Mouse (Mus musculus): ENCODE measurements around the gene Padi4. TPM values are rescaled to one million over a fixed set of nuclear protein-coding genes. Genes with fewer than 3 reads are reported as not detected.

Gene Padi4
- 0.61 and 0.87 TPM in 2 replicates for polyA plus RNA-seq (2012; rRNA removed)

- no peak within 1 kb of the TSS for H3K4me3 ChIP-seq (ENCODE audit: control insufficient read depth, low read depth, low read length)
These were observed at the start of gene Padi4 for GRCm38 (mm10) chr4:140774025-140774800. TSS of gene Padi4 (minus strand) at chr4:140774236.

GRCm38 (mm10) chr4:140821988-140822387, 48.0 kb upstream of the Padi4 start:
- TF ChIP-seq POLR2A (IDR thresholded peaks at IDR 0.05; ENCODE audit: control insufficient read depth, low read depth, low read length) (no peak), CTCF (IDR thresholded peaks at IDR 0.05; ENCODE audit: control insufficient read depth, insufficient read depth, insufficient replicate concordance, low read depth, low read length) (no peak)
- H3K27me3 ChIP-seq (ENCODE audit: control insufficient read depth, insufficient read depth, low read length) = no peaks in the 10 kb centered on the region
- no peaks in the 10 kb centered on the region for H3K36me3 ChIP-seq (ENCODE audit: control insufficient read depth, insufficient read depth, low read length)
- H3K4me3 ChIP-seq (ENCODE audit: control insufficient read depth, low read depth, low read length) = no peak overlapping the region
- H3K4me1 ChIP-seq (ENCODE audit: control insufficient read depth, insufficient read depth, low read length) = peaks cover 6% of the 10 kb centered on the region
- H3K27ac ChIP-seq (ENCODE audit: control insufficient read depth, insufficient read depth, low read depth, low read length) = no peak overlapping the region

More at GRCm38 (mm10) chr4:140774025-140774800, at the start of gene Padi4:
- H3K36me3 ChIP-seq (ENCODE audit: control insufficient read depth, insufficient read depth, low read length) = no peaks in the 10 kb centered on the region
- H3K27ac ChIP-seq (ENCODE audit: control insufficient read depth, insufficient read depth, low read depth, low read length) = no peak within 1 kb of the TSS
- no peaks in the 10 kb centered on the region for H3K27me3 ChIP-seq (ENCODE audit: control insufficient read depth, insufficient read depth, low read length)
- no peaks in the 10 kb centered on the region; the same call in 1 of the 2 replicates for H3K4me1 ChIP-seq (ENCODE audit: control insufficient read depth, insufficient read depth, low read length)
- TF ChIP-seq POLR2A (IDR thresholded peaks at IDR 0.05; ENCODE audit: control insufficient read depth, low read depth, low read length) (no peak), CTCF (IDR thresholded peaks at IDR 0.05; ENCODE audit: control insufficient read depth, insufficient read depth, insufficient replicate concordance, low read depth, low read length) (no peak)

GRCm38 (mm10) chr4:140817413-140817812, 43.4 kb upstream of the Padi4 start:
- H3K4me1 ChIP-seq (ENCODE audit: control insufficient read depth, insufficient read depth, low read length) = peaks cover 10% of the 10 kb centered on the region; the same call in 1 of the 2 replicates
- H3K36me3 ChIP-seq (ENCODE audit: control insufficient read depth, insufficient read depth, low read length) = no peaks in the 10 kb centered on the region
- no peak overlapping the region for H3K27ac ChIP-seq (ENCODE audit: control insufficient read depth, insufficient read depth, low read depth, low read length)
- H3K4me3 ChIP-seq (ENCODE audit: control insufficient read depth, low read depth, low read length) = no peak overlapping the region
- H3K27me3 ChIP-seq (ENCODE audit: control insufficient read depth, insufficient read depth, low read length) = no peaks in the 10 kb centered on the region
- TF ChIP-seq CTCF (IDR thresholded peaks at IDR 0.05; ENCODE audit: control insufficient read depth, insufficient read depth, insufficient replicate concordance, low read depth, low read length) (peak; percentile 21; the same call in 1 of the 2 replicates), POLR2A (IDR thresholded peaks at IDR 0.05; ENCODE audit: control insufficient read depth, low read depth, low read length) (no peak)

- Histone ChIP-seq H3K27me3 (ENCODE audit: control insufficient read depth, insufficient read depth, low read length) (no peaks in the 10 kb centered on the region), H3K27ac (ENCODE audit: control insufficient read depth, insufficient read depth, low read depth, low read length) (no peak overlapping the region), H3K4me1 (ENCODE audit: control insufficient read depth, insufficient read depth, low read length) (peaks cover 13% of the 10 kb centered on the region), H3K4me3 (ENCODE audit: control insufficient read depth, low read depth, low read length) (no peak overlapping the region), H3K36me3 (ENCODE audit: control insufficient read depth, insufficient read depth, low read length) (no peaks in the 10 kb centered on the region)
- TF ChIP-seq POLR2A (IDR thresholded peaks at IDR 0.05; ENCODE audit: control insufficient read depth, low read depth, low read length) (no peak), CTCF (IDR thresholded peaks at IDR 0.05; ENCODE audit: control insufficient read depth, insufficient read depth, insufficient replicate concordance, low read depth, low read length) (no peak)
These were observed 42.2 kb upstream of the Padi4 start for GRCm38 (mm10) chr4:140815996-140816917.

GRCm38 (mm10) chr4:140815496-140815895, 41.5 kb upstream of the Padi4 start:
- Histone ChIP-seq H3K4me3 (ENCODE audit: control insufficient read depth, low read depth, low read length) (no peak overlapping the region), H3K4me1 (ENCODE audit: control insufficient read depth, insufficient read depth, low read length) (peaks cover 14% of the 10 kb centered on the region), H3K27ac (ENCODE audit: control insufficient read depth, insufficient read depth, low read depth, low read length) (no peak overlapping the region), H3K27me3 (ENCODE audit: control insufficient read depth, insufficient read depth, low read length) (no peaks in the 10 kb centered on the region), H3K36me3 (ENCODE audit: control insufficient read depth, insufficient read depth, low read length) (no peaks in the 10 kb centered on the region)
- TF ChIP-seq POLR2A (IDR thresholded peaks at IDR 0.05; ENCODE audit: control insufficient read depth, low read depth, low read length) (no peak), CTCF (IDR thresholded peaks at IDR 0.05; ENCODE audit: control insufficient read depth, insufficient read depth, insufficient replicate concordance, low read depth, low read length) (no peak)

- peak overlapping the region; percentile 47 for H3K4me3 ChIP-seq (ENCODE audit: control insufficient read depth, low read depth, low read length)
- no peak overlapping the region for H3K27ac ChIP-seq (ENCODE audit: control insufficient read depth, insufficient read depth, low read depth, low read length)
These were observed 40.5 kb upstream of the Padi4 start for GRCm38 (mm10) chr4:140814241-140815225.

More at GRCm38 (mm10) chr4:140814241-140815225, 40.5 kb upstream of the Padi4 start:
- Histone ChIP-seq H3K4me1 (ENCODE audit: control insufficient read depth, insufficient read depth, low read length) (peaks cover 20% of the 10 kb centered on the region), H3K36me3 (ENCODE audit: control insufficient read depth, insufficient read depth, low read length) (no peaks in the 10 kb centered on the region), H3K27me3 (ENCODE audit: control insufficient read depth, insufficient read depth, low read length) (no peaks in the 10 kb centered on the region)
- no peak for TF ChIP-seq POLR2A (IDR thresholded peaks at IDR 0.05; ENCODE audit: control insufficient read depth, low read depth, low read length)
- no peak for TF ChIP-seq CTCF (IDR thresholded peaks at IDR 0.05; ENCODE audit: control insufficient read depth, insufficient read depth, insufficient replicate concordance, low read depth, low read length)

Data from testis, adult 2 months (tissue).